Mouse (Mus musculus) spleen, adult 12 weeks (tissue): Measurements from ENCODE around the gene Adgre5.
A peak's percentile ranks its signal among the peaks of the same experiment; 100 is the strongest.

Experiments
- DNase-seq: peaks from one replicate; pipeline ENCODE4 v3.0.0; 2022; ENCODE audit warnings: low spot score

Gene Adgre5

DNA sequence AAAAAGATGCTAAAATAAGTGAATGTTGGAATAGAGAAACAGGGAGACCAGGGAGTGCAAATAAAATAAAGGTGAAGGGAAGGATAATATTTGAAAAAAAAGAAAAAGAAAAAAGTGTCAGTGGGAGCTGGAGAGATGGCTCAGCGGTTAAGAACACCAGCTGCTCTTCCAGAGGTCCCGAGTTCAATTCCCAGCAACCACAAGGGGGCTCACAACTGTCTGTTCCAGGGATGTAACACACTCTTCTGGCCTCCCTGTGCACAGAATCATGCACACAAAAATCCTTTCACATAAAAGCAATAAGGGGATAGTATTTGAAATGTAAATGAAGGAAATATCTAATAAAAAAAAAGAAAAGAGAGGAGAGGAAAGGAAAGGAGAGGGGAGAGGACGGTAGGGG, 13.0 kb upstream of the Adgre5 start:
- no peak for DNase-seq

GRCm38 (mm10) chr8:83749265-83749664, 8.1 kb upstream of the Adgre5 start:
- no peak for DNase-seq

GRCm38 (mm10) chr8:83748708-83749107, 7.6 kb upstream of the Adgre5 start:
- peak; percentile 67 for DNase-seq

DNA sequence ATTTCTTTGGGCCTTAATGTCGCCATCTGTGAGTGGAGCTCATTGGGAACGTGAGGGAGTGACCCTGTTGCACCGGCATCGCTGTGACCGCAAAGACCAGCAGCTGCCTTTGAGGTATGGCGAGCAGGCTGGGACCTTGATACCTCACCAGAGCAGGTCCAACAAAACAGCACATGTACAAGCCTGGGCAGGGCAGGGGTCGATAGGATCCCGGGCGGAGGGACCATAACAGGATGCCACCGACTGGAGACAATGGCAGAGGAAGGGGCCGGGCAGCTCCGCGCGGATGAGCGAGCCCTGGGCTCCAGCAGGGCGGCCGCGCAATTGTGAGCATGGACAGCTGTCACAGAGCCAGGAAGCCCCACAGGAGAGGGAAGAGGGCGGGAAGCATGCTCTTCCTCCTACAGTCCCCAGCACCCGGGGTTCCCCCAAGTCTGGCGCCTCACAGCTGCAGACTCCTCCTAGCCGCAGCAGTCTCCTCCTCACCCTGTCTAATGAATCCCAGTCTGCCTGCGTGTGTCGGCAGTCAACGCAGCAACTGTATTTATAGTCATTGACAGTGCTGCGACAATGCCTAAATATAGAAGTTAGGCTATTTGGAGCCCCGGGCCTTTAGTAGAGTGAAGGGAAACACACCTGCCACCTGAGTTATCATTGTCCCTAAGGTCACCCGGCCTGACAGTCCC, 6.7 kb upstream of the Adgre5 start:
- DNase-seq, result no peak

DNA sequence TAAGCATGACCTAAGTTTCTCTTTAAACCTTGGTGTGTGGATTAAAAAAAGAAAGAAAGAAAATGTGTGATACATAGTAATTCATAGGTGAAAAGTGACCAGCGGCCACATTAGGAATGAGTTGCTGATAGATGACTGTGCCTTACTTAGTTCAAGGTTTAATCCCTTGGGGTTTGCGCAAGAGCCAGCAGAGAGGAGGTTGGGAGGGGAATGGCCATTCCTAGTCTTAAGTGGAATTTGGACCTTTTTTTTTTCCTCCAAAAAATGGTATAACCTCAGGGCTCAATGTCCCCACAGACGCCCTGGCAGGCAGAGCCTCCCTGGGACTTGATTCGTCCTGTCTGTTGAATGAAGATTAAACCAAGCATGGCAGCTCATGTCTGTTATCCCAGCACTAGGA, 2.9 kb upstream of the Adgre5 start:
- DNase-seq, result no peak

GRCm38 (mm10) chr8:83742968-83743367, 1.8 kb upstream of the Adgre5 start:
- DNase-seq, result no peak

GRCm38 (mm10) chr8:83741849-83742655, 926 bp upstream of the Adgre5 start:
- DNase-seq, result peak; percentile 37

GRCm38 (mm10) chr8:83740586-83740975, 545 bp downstream of the Adgre5 start:
- no peak for DNase-seq

DNA sequence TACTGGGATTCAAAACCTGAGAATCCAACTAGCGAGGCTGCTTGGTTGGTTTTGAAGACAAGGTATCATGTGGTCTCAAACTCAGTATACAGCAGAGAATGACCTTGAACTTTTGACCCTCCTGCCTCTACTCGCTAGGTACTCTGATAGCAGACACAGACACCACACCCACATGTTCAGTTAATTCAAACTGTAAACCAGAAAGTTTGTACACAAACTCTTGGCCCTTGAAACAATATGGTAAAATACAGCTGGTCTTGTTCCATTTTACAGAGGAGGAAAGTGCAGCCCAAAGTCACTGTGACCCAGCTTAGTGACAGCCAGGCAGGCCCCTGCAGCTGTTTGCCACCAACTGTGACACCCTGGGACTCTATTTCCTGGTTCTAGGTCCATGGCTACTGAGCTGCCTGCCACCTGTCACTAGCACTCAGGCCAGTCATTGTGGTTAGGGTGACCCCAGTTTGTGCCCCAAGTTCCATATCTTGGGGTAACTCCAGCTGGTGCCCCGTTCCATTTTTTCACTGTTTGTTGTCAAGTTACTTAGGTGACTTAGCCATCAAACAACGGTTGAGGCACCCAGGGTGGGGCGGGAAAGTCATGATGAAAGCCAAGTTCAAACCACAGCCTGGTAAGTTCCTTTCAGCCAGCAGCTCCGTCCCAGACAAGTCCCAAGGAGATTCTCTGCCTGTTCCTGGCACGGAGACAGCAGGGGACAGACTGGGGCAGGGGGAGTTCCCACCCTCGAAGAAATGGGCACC, 1.2 kb downstream of the Adgre5 start:
- peak; percentile 47 for DNase-seq

DNA sequence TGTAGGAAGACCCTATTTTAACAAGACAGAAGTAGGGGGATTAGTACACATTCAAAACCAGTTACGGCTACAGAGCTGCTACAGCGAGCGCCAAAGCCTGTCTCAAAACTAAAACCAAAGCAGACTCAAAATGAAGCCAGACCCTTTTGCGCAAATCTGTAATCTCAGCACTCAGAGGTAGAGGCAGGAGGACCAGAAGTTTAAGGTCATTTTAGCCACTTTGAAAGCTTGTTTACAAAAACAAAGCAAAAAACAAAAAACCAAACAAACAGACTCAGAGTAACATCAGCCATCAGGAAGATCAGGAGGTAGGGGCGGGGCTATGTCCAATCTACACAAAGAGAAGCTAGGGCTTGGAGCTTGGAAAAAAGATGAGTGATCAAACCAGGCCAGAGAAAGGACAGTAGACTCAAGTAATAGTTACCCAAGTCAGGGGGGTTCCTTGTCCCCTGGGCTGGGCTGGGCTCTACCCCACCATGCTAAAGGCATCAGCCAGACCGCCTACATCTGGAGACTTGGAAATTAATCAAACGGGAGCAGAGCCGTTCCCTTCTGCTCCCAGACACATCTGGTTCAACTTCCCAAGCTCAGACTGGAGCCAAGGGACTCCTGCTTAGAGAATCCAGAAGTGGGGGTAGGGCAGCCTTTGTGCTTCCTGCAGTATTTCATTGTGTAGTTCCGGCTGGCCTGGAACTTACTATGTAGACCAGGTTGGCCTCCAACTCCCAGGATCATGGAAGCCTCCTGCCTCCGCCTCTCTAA, 2.0 kb downstream of the Adgre5 start:
- DNase-seq, result no peak

DNA sequence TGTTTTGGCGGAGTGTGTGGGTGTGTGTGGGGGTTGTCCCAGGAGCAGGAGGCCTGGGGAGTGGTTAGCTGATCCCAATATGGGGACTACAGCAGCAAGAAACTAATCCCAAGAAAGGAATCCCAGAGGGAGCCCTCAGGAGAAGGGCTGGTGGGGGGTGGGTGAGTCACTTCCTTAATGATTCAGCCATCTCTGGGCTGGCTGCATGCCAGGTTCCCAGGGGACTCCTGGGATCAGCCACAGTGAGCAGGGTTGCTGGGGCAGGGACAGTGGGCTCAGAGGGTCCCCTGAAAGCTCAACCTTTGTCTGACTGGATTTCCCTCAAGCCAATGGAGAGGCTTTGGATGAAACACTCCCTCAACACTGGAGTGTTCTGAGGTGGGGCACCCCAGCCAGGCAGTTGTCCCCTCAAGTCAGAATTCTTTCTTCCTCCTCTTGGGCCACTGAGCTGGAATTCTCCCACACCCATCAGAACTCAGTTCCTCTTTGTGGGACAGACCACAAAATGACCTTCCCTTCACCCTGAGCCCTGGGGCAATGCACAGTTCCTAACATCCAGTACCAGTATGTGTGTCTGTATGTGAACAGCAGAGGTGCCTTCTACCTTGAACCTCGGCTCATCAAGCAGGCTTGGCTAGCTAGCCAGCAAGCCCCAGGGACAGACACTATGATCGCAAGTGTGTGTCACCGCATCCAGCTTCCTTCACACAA, 3.1 kb downstream of the Adgre5 start:
- no peak for DNase-seq

DNA sequence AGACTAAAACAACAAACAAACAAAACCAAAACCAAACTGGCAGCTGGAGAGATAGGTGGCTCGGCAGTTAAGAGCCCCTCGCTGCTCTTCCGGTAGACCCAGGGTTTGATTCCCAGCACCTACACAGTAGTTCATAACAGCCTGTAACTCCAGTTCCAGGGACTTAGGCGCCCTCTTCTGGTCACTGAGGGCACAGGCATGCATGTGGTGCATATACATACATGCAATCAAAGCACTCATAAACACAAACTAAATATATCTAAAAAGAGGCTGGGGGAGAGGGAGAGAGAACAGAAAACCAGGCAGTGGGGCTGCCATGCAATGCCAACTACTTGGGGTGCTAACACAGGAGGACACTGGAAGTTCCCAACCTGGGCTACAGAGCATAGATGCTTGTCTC, 3.8 kb downstream of the Adgre5 start:
- no peak for DNase-seq

GRCm38 (mm10) chr8:83736681-83737080, 4.4 kb downstream of the Adgre5 start:
- DNase-seq, result no peak

- no peak for DNase-seq
These were observed 8.2 kb downstream of the Adgre5 start for GRCm38 (mm10) chr8:83732919-83733318.

- DNase-seq, result no peak
These were observed 9.2 kb downstream of the Adgre5 start for GRCm38 (mm10) chr8:83731906-83732305.

GRCm38 (mm10) chr8:83729009-83729807, 11.9 kb downstream of the Adgre5 start:
- DNase-seq, result no peak

DNA sequence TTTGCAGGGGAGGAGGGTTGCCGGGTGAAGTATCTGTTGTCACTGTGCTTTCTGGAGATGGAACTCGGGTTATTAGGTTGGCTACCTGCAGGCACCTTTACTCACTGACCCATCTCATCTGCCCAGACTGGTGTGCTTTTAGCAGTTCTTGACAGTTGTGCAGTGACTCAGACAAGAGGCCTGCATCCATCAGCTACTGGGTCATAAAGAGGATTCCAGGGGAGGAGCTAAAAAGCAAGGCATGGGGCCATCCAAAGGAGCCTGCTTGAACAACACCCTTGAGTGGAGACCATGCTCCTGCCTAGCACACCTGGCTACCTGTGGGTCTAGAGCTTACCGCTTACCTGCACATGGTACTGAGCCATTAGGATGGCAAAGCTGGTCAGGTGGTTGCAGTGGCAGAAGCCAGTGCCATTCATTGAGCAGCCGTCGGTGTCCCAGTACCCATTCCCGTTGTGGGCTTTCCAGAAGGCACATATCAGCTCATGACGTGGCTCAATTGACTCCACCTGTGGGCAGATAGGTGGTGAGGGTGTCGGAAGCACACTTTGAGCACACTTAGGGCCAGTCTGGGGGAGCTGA, 15.5 kb downstream of the Adgre5 start:
- no peak for DNase-seq

GRCm38 (mm10) chr8:83724697-83725482, 16.2 kb downstream of the Adgre5 start:
- DNase-seq, result no peak

DNA sequence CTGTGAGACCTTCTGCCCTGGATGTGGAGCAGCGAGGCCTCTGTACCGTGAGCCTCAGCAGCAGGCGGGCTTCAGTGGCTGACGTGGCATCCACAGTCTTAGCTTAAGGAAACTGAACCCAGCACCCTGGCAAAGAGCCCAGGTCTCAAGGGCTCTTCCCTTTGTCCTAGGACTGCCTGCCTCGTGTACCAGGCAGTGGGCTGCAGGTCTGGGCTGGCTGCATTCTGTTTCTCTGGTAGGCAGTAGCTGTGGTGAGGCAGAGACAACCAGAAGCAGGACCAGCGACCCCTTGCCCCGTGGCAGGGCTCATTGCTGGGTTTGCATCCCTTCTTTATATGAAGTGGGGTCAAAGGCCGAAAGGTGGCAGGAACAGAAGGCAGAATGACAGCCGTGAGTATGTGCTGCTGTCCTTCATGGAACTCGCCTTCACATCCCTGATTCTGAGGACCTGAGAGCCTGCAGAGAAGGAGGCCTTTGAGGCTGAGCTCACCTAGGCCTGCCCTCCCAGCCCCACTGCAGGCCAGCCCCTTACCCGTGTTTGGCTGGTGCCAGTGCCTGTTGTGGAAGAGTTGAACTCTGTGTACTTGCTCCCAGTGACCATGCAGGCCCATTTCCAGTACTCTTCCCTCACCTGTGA, 17.6 kb downstream of the Adgre5 start:
- no peak for DNase-seq
